Mouse (Mus musculus) small intestine, adult 2 months (tissue): Measurements from ENCODE around the gene Mapk6. TPM values are rescaled to one million over a fixed set of nuclear protein-coding genes. Genes with fewer than 3 reads are reported as not detected.

Experiments used
- H3K27ac ChIP-seq: fragments of 200-500 bp; 2 replicates; pipeline ENCODE4 v1.5.1; 2012; ENCODE audit warnings: low read depth, low read length, control low read depth, inconsistent platforms; ENCODE audit not compliant: insufficient read depth
- H3K27me3 ChIP-seq: fragments of 200-500 bp; 2 replicates; pipeline ENCODE4 v1.6.1; 2012; ENCODE audit warnings: mild to moderate bottlenecking, moderate library complexity, low read length, inconsistent platforms; ENCODE audit not compliant: control insufficient read depth, insufficient read depth
- H3K36me3 ChIP-seq: fragments of 200-500 bp; 2 replicates; pipeline ENCODE4 v1.6.1; 2012; ENCODE audit warnings: mild to moderate bottlenecking, low read length, control low read depth, inconsistent platforms; ENCODE audit not compliant: control insufficient read depth, insufficient read depth
- H3K4me1 ChIP-seq: fragments of 200-500 bp; 2 replicates; pipeline ENCODE4 v1.6.1; 2012; ENCODE audit warnings: low read length, inconsistent platforms, mixed read lengths; ENCODE audit not compliant: control insufficient read depth, insufficient read depth, insufficient read length
- H3K4me3 ChIP-seq: fragments of 200-500 bp; 2 replicates; pipeline ENCODE4 v1.5.1; 2012; ENCODE audit warnings: low read depth, mild to moderate bottlenecking, control low read depth, inconsistent platforms, low read length, moderate library complexity
- CTCF ChIP-seq: fragments of 200-500 bp; IDR thresholded peaks from 2 replicates; pipeline ENCODE4 v1.5.1; 2012; ENCODE audit warnings: low read depth, mild to moderate bottlenecking, control low read depth, inconsistent platforms, low read length, moderate library complexity, mixed read lengths; ENCODE audit not compliant: insufficient replicate concordance, insufficient read length; ENCODE audit errors: extremely low read depth
- POLR2A ChIP-seq: fragments of 200-500 bp; IDR thresholded peaks from 2 replicates; pipeline ENCODE4 v1.6.1; 2012; ENCODE audit warnings: low read depth, mild to moderate bottlenecking, control low read depth, inconsistent platforms, low read length, moderate library complexity
- WGBS: fragments of 180-500 bp; shearing (Covaris S2); methylation state at CpG from one replicate; pipeline ENCODE4 v1.1.7; 2018; 5-methylcytosine and 5-hydroxymethylcytosine counted together
- polyA plus RNA-seq: library from polyadenylated mRNA; depleted of rRNA; stranded (reverse); fragments of >200 nt; gene quantifications from 2 replicates; pipeline ENCODE4 v1.2.3, GENCODE M21; 2012

Mapk6 gene
- polyA plus RNA-seq, 1 experiment, result 28.9 TPM

DNA sequence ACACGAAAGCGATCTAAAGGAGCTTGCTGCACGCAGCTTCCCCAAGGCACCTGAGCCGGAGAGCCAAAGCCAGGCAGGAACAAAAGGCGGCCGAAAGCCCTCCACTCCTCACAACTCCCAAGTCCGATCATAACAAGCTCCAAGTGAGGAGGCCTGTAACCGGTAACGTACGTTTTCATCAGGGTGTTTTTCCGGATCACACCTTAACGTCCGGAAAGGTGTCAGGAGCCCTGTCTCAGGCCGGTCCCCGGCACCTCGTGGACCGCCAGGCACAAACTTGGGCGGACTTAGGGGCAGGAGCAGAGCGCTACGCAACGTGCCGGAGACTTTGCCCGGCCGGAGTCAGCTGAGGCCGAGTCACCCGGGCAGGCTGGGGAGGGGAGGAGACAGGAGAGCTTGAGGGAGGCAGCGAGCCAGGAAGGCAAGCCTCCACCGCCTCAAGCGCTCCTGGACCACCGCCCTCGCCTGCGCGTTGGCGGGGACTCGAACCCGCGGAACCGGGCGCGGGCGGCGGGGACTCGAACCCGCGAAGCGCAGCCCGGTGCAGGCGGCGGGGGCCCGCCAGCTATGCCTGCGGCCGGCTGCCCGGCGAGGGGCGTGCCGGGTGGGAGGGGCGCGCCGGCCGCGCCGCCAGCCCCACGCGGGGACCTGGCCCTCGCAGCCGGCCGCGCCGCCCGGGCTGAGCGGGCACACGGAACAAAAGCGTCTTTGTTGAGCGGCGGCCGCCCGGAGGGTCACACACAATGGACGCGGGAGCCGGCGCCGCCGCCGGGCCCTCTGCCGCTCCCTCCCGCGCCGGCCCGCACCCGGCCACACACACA is 564 bp downstream of the Mapk6 start:
- Histone ChIP-seq H3K4me3 (peak overlapping the region; percentile 78), H3K36me3 (no peaks in the 10 kb centered on the region), H3K27ac (peak overlapping the region; percentile 97), H3K4me1 (peaks cover 11% of the 10 kb centered on the region), H3K27me3 (no peaks in the 10 kb centered on the region)
- TF ChIP-seq POLR2A, result peak; percentile 70; the same call in 1 of the 2 replicates
- TF ChIP-seq CTCF, result no peak
- under 1% methylated on average over 87 of the region's 90 CpGs for WGBS

DNA sequence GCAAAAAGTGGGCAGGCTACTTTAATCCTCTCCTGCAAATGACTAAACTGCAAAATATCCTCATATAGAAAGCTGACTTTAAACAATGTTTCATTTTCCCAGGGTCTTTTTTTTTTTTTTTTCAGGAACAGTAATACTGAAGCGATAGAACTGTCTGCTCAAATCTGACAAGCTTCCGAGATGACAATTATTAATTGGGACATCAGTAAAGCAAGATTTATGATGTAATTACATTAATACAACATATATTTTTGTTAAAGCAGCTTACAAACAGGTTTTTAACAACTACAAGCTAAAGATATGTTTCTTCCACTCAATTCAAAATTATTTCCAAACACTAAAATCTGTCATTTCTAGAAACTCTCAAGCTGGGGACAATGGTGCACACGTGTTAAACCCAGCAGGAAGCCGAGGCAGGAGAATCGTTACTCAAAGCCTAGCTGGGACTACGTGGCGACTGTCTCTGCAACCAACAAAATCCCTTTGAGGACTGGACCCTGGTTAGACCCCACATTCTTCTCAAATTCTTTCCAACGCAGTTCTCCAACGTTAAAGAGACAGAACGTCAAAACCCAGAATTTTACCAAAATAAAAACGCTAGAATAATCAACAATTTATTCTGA is 1.5 kb downstream of the Mapk6 start:
- TF ChIP-seq CTCF, result no peak
- TF ChIP-seq POLR2A, result no peak
- Histone ChIP-seq H3K36me3 (no peaks in the 10 kb centered on the region), H3K27me3 (no peaks in the 10 kb centered on the region), H3K4me1 (peaks cover 9% of the 10 kb centered on the region), H3K4me3 (peak overlapping the region; percentile 52), H3K27ac (peak overlapping the region; percentile 97)
- 10% methylated on average over 11 of the region's 11 CpGs for WGBS

- no peaks in the 10 kb centered on the region for H3K36me3 ChIP-seq
- H3K4me3 ChIP-seq, result peak overlapping the region; percentile 47
- TF ChIP-seq POLR2A (no peak), CTCF (no peak)
- 27% methylated on average over 10 of the region's 10 CpGs for WGBS
- peak overlapping the region; percentile 38 for H3K27ac ChIP-seq
- H3K27me3 ChIP-seq, result no peaks in the 10 kb centered on the region
- peaks cover 13% of the 10 kb centered on the region for H3K4me1 ChIP-seq
Observed at GRCm38 (mm10) chr9:75407803-75408202, 2.0 kb downstream of the Mapk6 start.

DNA sequence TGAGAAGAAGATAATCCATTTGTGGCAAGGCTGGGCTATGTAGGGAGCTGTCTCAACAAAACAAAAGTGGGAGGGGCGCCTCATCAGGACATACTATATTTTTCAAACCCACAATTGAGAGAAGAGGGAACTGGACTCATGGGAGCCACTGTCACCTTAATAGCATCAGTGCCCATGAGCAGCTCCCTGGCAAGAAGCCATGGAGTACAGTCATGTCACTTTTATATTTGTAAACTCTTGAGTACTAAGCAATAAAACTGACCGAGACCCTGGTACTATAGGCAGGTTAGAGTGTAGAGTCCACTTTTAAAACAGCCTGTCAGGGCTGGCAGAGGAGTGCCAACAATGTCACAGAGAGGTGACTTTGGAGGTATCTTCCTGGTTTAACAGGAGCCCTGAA is 3.7 kb downstream of the Mapk6 start:
- Histone ChIP-seq H3K27ac (peak overlapping the region; percentile 72), H3K27me3 (no peaks in the 10 kb centered on the region), H3K36me3 (no peaks in the 10 kb centered on the region), H3K4me1 (peaks cover 22% of the 10 kb centered on the region), H3K4me3 (no peak overlapping the region)
- 56% methylated on average over 2 of the region's 2 CpGs for WGBS
- TF ChIP-seq CTCF, result no peak

GRCm38 (mm10) chr9:75403520-75403919 is 6.3 kb downstream of the Mapk6 start:
- Histone ChIP-seq H3K27me3 (no peaks in the 10 kb centered on the region), H3K4me3 (no peak overlapping the region), H3K27ac (no peak overlapping the region), H3K36me3 (peaks cover under 1% of the 10 kb centered on the region; the same call in 1 of the 2 replicates), H3K4me1 (peaks cover 26% of the 10 kb centered on the region)
- no peak for TF ChIP-seq CTCF
- no peak for TF ChIP-seq POLR2A
- WGBS, result 37% methylated on average over 3 of the region's 3 CpGs

- peaks cover 25% of the 10 kb centered on the region for H3K4me1 ChIP-seq
- H3K36me3 ChIP-seq, result peaks cover 12% of the 10 kb centered on the region
- 61% methylated on average over 20 of the region's 20 CpGs for WGBS
- no peak overlapping the region for H3K4me3 ChIP-seq
- 0 out of 2 replicates have a peak overlapping the region, but pooled peaks have one; percentile 8 for H3K27ac ChIP-seq
- TF ChIP-seq CTCF (no peak), POLR2A (no peak)
- H3K27me3 ChIP-seq, result no peaks in the 10 kb centered on the region
Observed at GRCm38 (mm10) chr9:75401593-75402504, 8.0 kb downstream of the Mapk6 start.

GRCm38 (mm10) chr9:75400639-75401038 is 9.2 kb downstream of the Mapk6 start:
- Histone ChIP-seq H3K27ac (peak overlapping the region; percentile 10; the same call in 1 of the 2 replicates), H3K4me3 (no peak overlapping the region), H3K27me3 (no peaks in the 10 kb centered on the region), H3K36me3 (peaks cover 19% of the 10 kb centered on the region), H3K4me1 (peaks cover 24% of the 10 kb centered on the region)
- 36% methylated on average over 5 of the region's 5 CpGs for WGBS
- TF ChIP-seq CTCF (no peak), POLR2A (no peak)
